Mouse (Mus musculus) neural tube, embryonic 12.5 days (tissue): ENCODE results near the gene Hist1h1b. TPM values are rescaled to one million over a fixed set of nuclear protein-coding genes. Genes with fewer than 3 reads are reported as not detected.
"Not testable (repeated sequence)": the region's sequence is repeated elsewhere in the genome, so short reads cannot be mapped to it uniquely, and the experiment has no call there.

Source experiments
- ATAC-seq: fragments of 200-750 bp; cut with Nextera tagmentation; 2 replicates; pipeline ENCODE4 v1.8.0; 2017; ENCODE audit warnings: low read depth, mild to moderate bottlenecking, moderate TSS enrichment, moderate library complexity; ENCODE audit not compliant: low FRiP score
- H3K27ac ChIP-seq: fragments of 300-500 bp; sonication (generic); 2 replicates; pipeline ENCODE4 v1.5.1; 2016
- H3K27me3 ChIP-seq: fragments of 300-500 bp; sonication (generic); replicated peaks from 2 replicates; pipeline ENCODE4 v1.6.1; 2016; ENCODE audit warnings: mild to moderate bottlenecking
- H3K36me3 ChIP-seq: fragments of 300-500 bp; sonication (generic); 2 replicates; pipeline ENCODE4 v1.6.1; 2016; ENCODE audit warnings: mild to moderate bottlenecking
- H3K4me1 ChIP-seq: fragments of 300-500 bp; sonication (generic); 2 replicates; pipeline ENCODE4 v1.6.1; 2016
- H3K4me2 ChIP-seq: fragments of 300-500 bp; sonication (generic); replicated peaks from 2 replicates; pipeline ENCODE4 v1.6.1; 2016; ENCODE audit warnings: mild to moderate bottlenecking
- H3K4me3 ChIP-seq: fragments of 300-500 bp; sonication (generic); 2 replicates; pipeline ENCODE4 v1.5.1; 2016
- H3K9ac ChIP-seq: fragments of 300-500 bp; sonication (generic); 2 replicates; pipeline ENCODE4 v1.6.1; 2016; ENCODE audit warnings: mild to moderate bottlenecking
- H3K9me3 ChIP-seq: fragments of 300-500 bp; sonication (generic); 2 replicates; pipeline ENCODE4 v1.6.1; 2016; ENCODE audit warnings: mild to moderate bottlenecking
- WGBS: fragments of 180-500 bp; shearing (Covaris S2); methylation state at CpG from one replicate; pipeline ENCODE4 v1.1.7; 2016; 5-methylcytosine and 5-hydroxymethylcytosine counted together
- polyA plus RNA-seq: library from polyadenylated mRNA; unstranded; fragments of >200 nt; fragmentation: Nextera tagmentation; extraction: Ambion mirVana; gene quantifications from 2 replicates; pipeline ENCODE4 v1.2.1, GENCODE M21; 2016

Hist1h1b gene
- polyA plus RNA-seq, 1 experiment from 2014 or later: 13.1 TPM

- ATAC-seq: peak; percentile 87
- peak overlapping the region; percentile 88 for H3K27ac ChIP-seq
- peak overlapping the region; percentile 93 for H3K4me2 ChIP-seq
- H3K9ac ChIP-seq: peak overlapping the region; percentile 69
- peaks cover 25% of the 10 kb centered on the region for H3K4me1 ChIP-seq
- H3K36me3 ChIP-seq: no peaks in the 10 kb centered on the region
- H3K9me3 ChIP-seq: no peaks in the 10 kb centered on the region
- H3K27me3 ChIP-seq: no peaks in the 10 kb centered on the region
- WGBS: 3% methylated on average over 33 of the region's 33 CpGs
- H3K4me3 ChIP-seq: peak overlapping the region; percentile 46
Observed at GRCm38 (mm10) chr13:21778814-21779766, 1.3 kb downstream of the Hist1h1b start.

- Histone ChIP-seq H3K27ac (no peak overlapping the region), H3K9ac (no peak overlapping the region), H3K36me3 (no peaks in the 10 kb centered on the region), H3K4me3 (no peak overlapping the region), H3K4me2 (peak overlapping the region; percentile 42; the same call in 1 of the 2 replicates), H3K27me3 (no peaks in the 10 kb centered on the region), H3K9me3 (no peaks in the 10 kb centered on the region), H3K4me1 (peaks cover 3% of the 10 kb centered on the region; the same call in 1 of the 2 replicates)
- ATAC-seq: no peak
- 65% methylated on average over 1 of the region's 1 CpGs for WGBS
Observed at GRCm38 (mm10) chr13:21755707-21756106, 24.7 kb downstream of the Hist1h1b start.

GRCm38 (mm10) chr13:21754294-21755001 is 26.0 kb downstream of the Hist1h1b start:
- not testable (repeated sequence) for H3K4me1 ChIP-seq, H3K9me3 ChIP-seq, H3K36me3 ChIP-seq, H3K27me3 ChIP-seq
- Histone ChIP-seq H3K4me3 (peak overlapping the region; percentile 35), H3K4me2 (peak overlapping the region; percentile 67), H3K27ac (peak overlapping the region; percentile 50; the same call in 1 of the 2 replicates), H3K9ac (peak overlapping the region; percentile 52)
- WGBS: 0% methylated on average over 26 of the region's 26 CpGs
- peak; percentile 11 for ATAC-seq

- H3K9ac ChIP-seq: peak within 1 kb of the TSS; percentile 55
- H3K36me3 ChIP-seq, H3K27me3 ChIP-seq, H3K9me3 ChIP-seq: not testable (repeated sequence)
- under 1% methylated on average over 50 of the region's 50 CpGs for WGBS
- peak within 1 kb of the TSS; percentile 84 for H3K27ac ChIP-seq
- peak; percentile 93 for ATAC-seq
- peaks cover 12% of the 10 kb centered on the region for H3K4me1 ChIP-seq
- H3K4me3 ChIP-seq: peak within 1 kb of the TSS; percentile 43
- H3K4me2 ChIP-seq: peak within 1 kb of the TSS; percentile 67
Observed at GRCm38 (mm10) chr13:21753524-21754285, 26.7 kb downstream of the Hist1h1b start, which contains the start of the genes Hist1h2ak and Hist1h2bn. Gene Hist1h2ak (minus strand): TSS chr13:21753827. Gene Hist1h2bn (plus strand): TSS chr13:21754123.

DNA sequence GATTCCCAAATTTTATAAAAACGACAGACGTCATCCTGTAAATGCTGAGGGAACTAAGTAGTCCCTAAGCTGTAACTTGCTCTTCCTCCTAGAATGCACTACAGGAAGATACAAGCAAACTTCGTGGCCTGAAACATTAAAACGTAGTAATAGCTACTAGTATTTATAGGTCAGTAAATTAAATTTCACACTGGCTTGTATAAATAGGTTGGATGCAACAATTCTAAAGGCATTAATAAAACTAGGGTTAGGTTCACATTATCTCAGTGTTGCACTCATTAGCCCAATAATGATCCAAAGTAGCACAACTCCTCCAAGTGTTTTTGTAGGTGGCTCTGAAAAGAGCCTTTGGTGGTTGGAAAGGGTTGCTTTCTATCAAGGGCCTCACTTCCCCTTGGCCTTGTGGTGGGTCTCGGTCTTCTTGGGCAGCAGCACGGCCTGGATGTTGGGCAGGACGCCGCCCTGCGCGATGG is 27.3 kb downstream of the Hist1h1b start:
- WGBS: 2% methylated on average over 10 of the region's 10 CpGs
- H3K27me3 ChIP-seq: no peaks in the 10 kb centered on the region
- peak overlapping the region; percentile 84 for H3K27ac ChIP-seq
- peak overlapping the region; percentile 55 for H3K9ac ChIP-seq
- H3K9me3 ChIP-seq: no peaks in the 10 kb centered on the region
- ATAC-seq: no peak
- H3K4me2 ChIP-seq: peak overlapping the region; percentile 67
- H3K36me3 ChIP-seq: no peaks in the 10 kb centered on the region
- H3K4me3 ChIP-seq: peak overlapping the region; percentile 43
- H3K4me1 ChIP-seq: peaks cover 12% of the 10 kb centered on the region

DNA sequence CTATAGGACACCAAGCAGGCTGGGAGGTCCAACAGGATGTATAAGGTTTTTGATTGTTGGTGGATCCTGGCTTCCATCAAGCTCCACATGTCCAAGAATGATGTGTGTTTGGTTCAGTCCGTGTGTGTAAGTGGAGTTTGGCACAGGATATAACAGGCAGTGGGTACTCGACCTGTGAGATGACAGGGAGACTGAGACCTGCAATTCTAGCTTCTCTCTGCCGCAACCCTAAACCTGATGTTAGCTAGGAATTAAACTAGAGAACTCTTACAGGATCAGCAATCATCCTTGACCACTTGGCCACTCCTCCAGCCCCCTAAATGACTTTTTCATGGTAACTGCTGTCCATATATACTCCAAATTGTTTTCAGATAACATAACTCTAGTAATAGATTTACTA is 28.1 kb downstream of the Hist1h1b start:
- Histone ChIP-seq H3K9ac (no peak overlapping the region), H3K4me1 (peaks cover 12% of the 10 kb centered on the region), H3K36me3 (no peaks in the 10 kb centered on the region)

DNA sequence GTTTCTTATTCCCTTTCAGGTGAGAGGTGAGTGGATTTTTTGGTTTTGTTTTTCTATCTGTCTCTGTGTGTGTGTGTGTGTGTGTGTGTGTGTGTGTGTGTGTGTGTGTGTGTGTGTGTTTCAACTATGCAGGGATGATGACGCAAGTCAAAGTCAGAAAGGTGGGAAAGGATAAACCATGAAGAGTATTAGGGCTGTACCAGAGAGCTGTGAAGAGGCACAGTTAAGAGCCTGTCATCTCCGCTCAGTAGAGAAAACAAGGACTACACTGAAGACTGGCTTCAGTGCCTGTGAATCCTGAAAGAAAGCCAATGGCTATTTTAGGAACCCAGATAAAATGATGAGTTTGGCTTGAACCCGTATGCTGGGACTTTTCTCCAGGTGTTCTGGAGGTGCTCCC is 28.6 kb downstream of the Hist1h1b start:
- ATAC-seq: no peak
- Histone ChIP-seq H3K4me2 (peak overlapping the region; percentile 67; the same call in 1 of the 2 replicates), H3K9me3 (no peaks in the 10 kb centered on the region), H3K27ac (no peak overlapping the region), H3K4me1 (peaks cover 12% of the 10 kb centered on the region), H3K36me3 (no peaks in the 10 kb centered on the region), H3K4me3 (no peak overlapping the region), H3K9ac (no peak overlapping the region), H3K27me3 (no peaks in the 10 kb centered on the region)
- 79% methylated on average over 3 of the region's 3 CpGs for WGBS

More for the DNA sequence above, 28.1 kb downstream of the Hist1h1b start:
- 43% methylated on average over 3 of the region's 3 CpGs for WGBS
- no peak overlapping the region for H3K4me3 ChIP-seq
- H3K27ac ChIP-seq: no peak overlapping the region
- H3K27me3 ChIP-seq: no peaks in the 10 kb centered on the region
- no peak for ATAC-seq
- H3K9me3 ChIP-seq: no peaks in the 10 kb centered on the region
- peak overlapping the region; percentile 67 for H3K4me2 ChIP-seq

GRCm38 (mm10) chr13:21751417-21751816 is 29.0 kb downstream of the Hist1h1b start:
- no peaks in the 10 kb centered on the region for H3K9me3 ChIP-seq
- H3K9ac ChIP-seq: no peak overlapping the region
- H3K36me3 ChIP-seq: no peaks in the 10 kb centered on the region
- no peaks in the 10 kb centered on the region for H3K27me3 ChIP-seq
- H3K4me2 ChIP-seq: peak overlapping the region; percentile 25; the same call in 1 of the 2 replicates
- H3K4me1 ChIP-seq: peaks cover 12% of the 10 kb centered on the region
- ATAC-seq: no peak
- H3K27ac ChIP-seq: no peak overlapping the region
- H3K4me3 ChIP-seq: no peak overlapping the region

GRCm38 (mm10) chr13:21750159-21751017 is 30.0 kb downstream of the Hist1h1b start, which contains the start of gene Hist1h4k:
Gene Hist1h4k (minus strand): TSS chr13:21750505.
- ATAC-seq: peak; percentile 79
- H3K9ac ChIP-seq: peak within 1 kb of the TSS; percentile 68
- H3K27ac ChIP-seq: peak within 1 kb of the TSS; percentile 72; the same call in 1 of the 2 replicates
- H3K36me3 ChIP-seq, H3K27me3 ChIP-seq, H3K9me3 ChIP-seq: not testable (repeated sequence)
- H3K4me1 ChIP-seq: peaks cover 12% of the 10 kb centered on the region
- peak within 1 kb of the TSS; percentile 51 for H3K4me3 ChIP-seq
- WGBS: under 1% methylated on average over 47 of the region's 56 CpGs
- H3K4me2 ChIP-seq: peak within 1 kb of the TSS; percentile 85

DNA sequence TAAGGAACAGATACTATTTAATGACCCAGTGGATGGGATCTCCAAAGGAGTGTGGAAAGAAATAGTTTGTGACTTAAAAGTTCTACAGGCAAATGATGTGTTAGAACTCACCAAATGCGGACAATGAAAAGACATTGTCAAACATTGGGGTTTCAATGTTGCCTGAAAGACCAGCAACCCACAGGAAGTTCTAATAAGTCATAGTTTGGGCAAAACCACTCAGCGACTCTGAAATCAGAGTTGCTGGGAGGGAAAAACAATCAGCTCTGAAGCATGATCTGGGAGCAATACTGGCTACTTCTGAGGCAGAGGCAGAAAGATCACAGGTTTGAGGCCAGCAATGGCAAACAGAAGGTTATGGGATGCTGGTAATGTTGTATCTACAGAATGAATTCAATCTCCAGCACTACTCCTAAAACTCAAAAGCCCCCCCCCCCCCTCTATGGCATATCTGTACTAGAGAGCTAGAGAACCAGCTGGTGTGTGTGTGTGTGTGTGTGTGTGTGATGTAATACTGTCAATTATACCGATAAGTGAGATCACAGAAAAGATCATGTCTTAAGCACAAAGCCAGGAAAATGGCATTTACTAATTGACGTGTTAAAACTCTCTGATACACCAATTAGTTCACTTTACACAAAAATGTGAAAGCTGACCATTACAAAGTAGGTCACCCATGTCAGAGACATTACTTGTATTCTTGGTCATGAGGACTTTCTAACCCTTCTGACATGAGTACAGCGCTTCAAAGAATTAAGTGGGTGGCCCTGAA is 30.9 kb downstream of the Hist1h1b start:
- H3K27me3 ChIP-seq: no peaks in the 10 kb centered on the region
- no peaks in the 10 kb centered on the region for H3K36me3 ChIP-seq
- H3K4me2 ChIP-seq: peak overlapping the region; percentile 85
- peak overlapping the region; percentile 68 for H3K9ac ChIP-seq
- ATAC-seq: no peak; the same call in 1 of the 2 replicates
- peak overlapping the region; percentile 51 for H3K4me3 ChIP-seq
- peaks cover 12% of the 10 kb centered on the region for H3K4me1 ChIP-seq
- H3K9me3 ChIP-seq: no peaks in the 10 kb centered on the region
- 0 out of 2 replicates have a peak overlapping the region, but pooled peaks have one; percentile 16 for H3K27ac ChIP-seq
- WGBS: 3% methylated on average over 5 of the region's 5 CpGs
